Comparison of ENCODE assay signal across 9 mouse cellular contexts in genomic region chr2:105680999-105681710, GRCm38 (mm10). TPM values are rescaled to one million over a fixed set of nuclear protein-coding genes. Genes with fewer than 3 reads are reported as not detected.
DNase-seq lines count a peak whose midpoint lies in the region; ATAC-seq lines count a peak whose summit lies in the region.
"Had no signal": no experiment of that assay in that cellular context is flagged by ENCODE, and none has a peak within 500 bp of the region (broad histone marks: within the 10 kb centered on the region; RNA-seq: fewer than 3 reads in every experiment).

No protein-coding gene starts in this region.

- intact Hi-C loops in heart, postnatal 25 days (cut with DNase I): loop anchor here (10.0 kb wide), 1 partner anchor 304 kb away; no protein-coding TSS in a partner anchor

- 2% methylated on average over 30 of the region's 30 CpGs for WGBS in hindbrain, embryonic 12.5 days
- 3% methylated on average over 30 of the region's 30 CpGs for WGBS in midbrain, embryonic 16.5 days

- peak; percentile 53 to 76 for DNase-seq in cerebellum, adult 18-20 months
- DNase-seq in cerebellum, postnatal 4 days (ENCODE audit: low spot score in 2 of 2): no peak
- DNase-seq in cerebellum, postnatal 36 days: peak; percentile 59 to 75
- no peak for DNase-seq in adrenal gland, postnatal 10 days
- no peak for DNase-seq in heart, postnatal 25 days (ENCODE audit: low spot score)
- no peak for DNase-seq in layer of hippocampus, postnatal 10 days (ENCODE audit: low spot score in 2 of 2)

- H3K4me2 ChIP-seq in hindbrain, embryonic 12.5 days (replicated peaks): peak overlapping the region; percentile 61
- H3K4me2 ChIP-seq in midbrain, embryonic 16.5 days (ENCODE audit: low read length): peak overlapping the region; percentile 32

- H3K27ac ChIP-seq in hindbrain, embryonic 12.5 days: 0 out of 2 replicates have a peak overlapping the region, but pooled peaks have one; percentile 40
- H3K27ac ChIP-seq in midbrain, embryonic 16.5 days (ENCODE audit: low read length): peak overlapping the region; percentile 58

- ATAC-seq in hindbrain, embryonic 12.5 days (ENCODE audit: low FRiP score): peak; percentile 17; the same call in 1 of the 2 replicates
- 0 out of 2 replicates have a peak, but pooled peaks have one; percentile 16 for ATAC-seq in midbrain, embryonic 16.5 days

- H3K4me3 ChIP-seq in hindbrain, embryonic 12.5 days: peak overlapping the region; percentile 51
- no peak overlapping the region for H3K4me3 ChIP-seq in midbrain, embryonic 16.5 days (ENCODE audit: low read depth, low read length)

- peaks cover 85% of the 10 kb centered on the region for H3K27me3 ChIP-seq in hindbrain, embryonic 12.5 days
- H3K27me3 ChIP-seq in midbrain, embryonic 16.5 days (ENCODE audit: control insufficient read depth, insufficient read depth, low read depth, low read length): peaks cover 60% of the 10 kb centered on the region

- no peaks in the 10 kb centered on the region for H3K36me3 ChIP-seq in hindbrain, embryonic 12.5 days
- H3K36me3 ChIP-seq in midbrain, embryonic 16.5 days (ENCODE audit: control insufficient read depth, insufficient read depth, low read length): no peaks in the 10 kb centered on the region

- no peaks in the 10 kb centered on the region for H3K9me3 ChIP-seq in hindbrain, embryonic 12.5 days (replicated peaks)
- no peaks in the 10 kb centered on the region for H3K9me3 ChIP-seq in midbrain, embryonic 16.5 days (replicated peaks; ENCODE audit: control insufficient read depth, low read length, poor library complexity, severe bottlenecking)

- H3K9ac ChIP-seq in hindbrain, embryonic 12.5 days: peak overlapping the region; percentile 49
- 0 out of 2 replicates have a peak overlapping the region, but pooled peaks have one; percentile 16 for H3K9ac ChIP-seq in midbrain, embryonic 16.5 days (ENCODE audit: low read depth, low read length)

- peaks cover 34% of the 10 kb centered on the region for H3K4me1 ChIP-seq in hindbrain, embryonic 12.5 days
- H3K4me1 ChIP-seq in midbrain, embryonic 16.5 days (ENCODE audit: control insufficient read depth, insufficient read depth, low read length): peaks cover 1% of the 10 kb centered on the region; the same call in 1 of the 2 replicates

RNA-seq across cellular contexts. Expression of gene Pax6, which starts 12.5 kb away (rescaled TPM):
- polyA plus RNA-seq in hindbrain, embryonic 12.5 days (2016; fragmentation: Nextera tagmentation; extraction: Ambion mirVana): 17.9 and 20.1 TPM in 2 replicates
- 17.4 and 25.7 TPM in 2 replicates for polyA plus RNA-seq in midbrain, embryonic 16.5 days (2015; fragmentation: Nextera tagmentation; extraction: Ambion mirVana)
- under 1 TPM in 1 of 2 experiments, not detected in 1; 0.36 TPM for total RNA-seq in adrenal gland, postnatal 10 days (2021)
- not detected for total RNA-seq in heart, postnatal 25 days (2021)
- total RNA-seq in layer of hippocampus, postnatal 10 days (2021): 10 to 100 TPM; 11.8 to 13.5 TPM
- polyA plus RNA-seq: heart, embryonic 16.5 days had no signal

Comparison
In these comparisons a context has a peak if more than half of its experiments do, and no peak if none do; other contexts are left out.
1. DNase-seq: peak in cerebellum, adult 18-20 months (2 of 2) and cerebellum, postnatal 36 days (2 of 2); none in cerebellum, postnatal 4 days (0 of 2), adrenal gland, postnatal 10 days (single experiment), heart, postnatal 25 days (single experiment) and layer of hippocampus, postnatal 10 days (0 of 2).
2. RNA of gene Pax6, which starts 12.5 kb away (total RNA-seq): 11.8 to 13.5 TPM in layer of hippocampus, postnatal 10 days; 0.36 TPM in adrenal gland, postnatal 10 days and not detected in heart, postnatal 25 days; every median in the first group is over 4 times any median in the second.